Mouse (Mus musculus) testis, postnatal 10 days (tissue): Measurements from ENCODE around the gene Hoxd8.
A peak's percentile ranks its signal among the peaks of the same experiment; 100 is the strongest.

Experiments used
- DNase-seq: peaks from one replicate; pipeline ENCODE4 v3.0.0; 2021; ENCODE audit warnings: low spot score

Gene Hoxd8

GRCm38 (mm10) chr2:74686301-74686987 is 18.0 kb upstream of the Hoxd8 start:
- peak; percentile 83 for DNase-seq

- DNase-seq, result no peak
Observed at GRCm38 (mm10) chr2:74686988-74687697, 17.3 kb upstream of the Hoxd8 start.

GRCm38 (mm10) chr2:74687698-74688555 is 16.5 kb upstream of the Hoxd8 start:
- no peak for DNase-seq

- DNase-seq, result no peak
Observed at GRCm38 (mm10) chr2:74688795-74689573, 15.4 kb upstream of the Hoxd8 start.

GRCm38 (mm10) chr2:74689574-74690337 is 14.7 kb upstream of the Hoxd8 start:
- DNase-seq, result no peak

GRCm38 (mm10) chr2:74690338-74690716 is 14.1 kb upstream of the Hoxd8 start:
- DNase-seq, result no peak

- peak; percentile 81 for DNase-seq
Observed at GRCm38 (mm10) chr2:74691022-74691951, 13.1 kb upstream of the Hoxd8 start, which contains the start of gene Hoxd10. Hoxd10 (plus strand) TSS chr2:74691924.

- DNase-seq, result no peak
Observed at GRCm38 (mm10) chr2:74691995-74692807, 12.2 kb upstream of the Hoxd8 start.

GRCm38 (mm10) chr2:74692808-74693431 is 11.5 kb upstream of the Hoxd8 start:
- no peak for DNase-seq

- no peak for DNase-seq
Observed at GRCm38 (mm10) chr2:74693432-74693827, 11.0 kb upstream of the Hoxd8 start.

- DNase-seq, result peak; percentile 75
Observed at GRCm38 (mm10) chr2:74694066-74694465, 10.3 kb upstream of the Hoxd8 start.

GRCm38 (mm10) chr2:74695383-74695782 is 9.0 kb upstream of the Hoxd8 start:
- no peak for DNase-seq

- no peak for DNase-seq
Observed at GRCm38 (mm10) chr2:74695813-74696430, 8.5 kb upstream of the Hoxd8 start.

GRCm38 (mm10) chr2:74696442-74697335 is 7.7 kb upstream of the Hoxd8 start:
- DNase-seq, result no peak

GRCm38 (mm10) chr2:74697567-74698121 is 6.8 kb upstream of the Hoxd8 start, which contains the start of gene Hoxd9:
Hoxd9 (plus strand) TSS chr2:74697727.
- peak; percentile 81 for DNase-seq

- peak; percentile 64 for DNase-seq
Observed at GRCm38 (mm10) chr2:74698201-74699052, 6.0 kb upstream of the Hoxd8 start.
